Mouse (Mus musculus) left cerebral cortex, adult 2 months (tissue): ENCODE data around the gene Pabpn1. TPM values are rescaled to one million over a fixed set of nuclear protein-coding genes. Genes with fewer than 3 reads are reported as not detected.
A peak's percentile ranks its signal among the peaks of the same experiment; 100 is the strongest.

Experiments used
- DNase-seq, 2 experiments: peaks; one replicate each; pipeline ENCODE4 v3.0.0; 2021 to 2022; ENCODE audit warnings: low spot score in 2 of 2, mixed read lengths in 1 of 2; ENCODE audit errors: extremely low spot score in 1 of 2
- H3K27ac ChIP-seq: fragments of 200-600 bp; 2 replicates; pipeline ENCODE4 v1.8.1; 2022
- H3K4me3 ChIP-seq: fragments of 200-600 bp; 2 replicates; pipeline ENCODE4 v1.8.1; 2022
- CTCF ChIP-seq: fragments of 200-600 bp; IDR thresholded peaks from 2 replicates; pipeline ENCODE4 v1.8.1; 2022; ENCODE audit warnings: antibody characterized with exemption, mild to moderate bottlenecking, moderate library complexity
- intact Hi-C: fragments of 180-260 bp; cut with DNase I; formaldehyde crosslinking; loops from one replicate; pipeline ENCODE4 v1.15.1; 2025
- total RNA-seq, 2 experiments: library from RNA; stranded (reverse); gene quantifications; 2 replicates each; pipeline ENCODE4 v1.2.3; 2021

The Pabpn1 gene
- total RNA-seq, 2 experiments from 2014 or later: 247 to 267 TPM

- TF ChIP-seq CTCF: no peak
- Histone ChIP-seq H3K27ac (peak within 1 kb of the TSS; percentile 76), H3K4me3 (peak within 1 kb of the TSS; percentile 54)
- intact Hi-C loops: no loop called here
- DNase-seq: peak; percentile 53 to 55
Measured at GRCm38 (mm10) chr14:54925349-54926342, 33.3 kb downstream of the Pabpn1 start, which contains the start of gene Efs. TSS of gene Efs (minus strand) at chr14:54926126.

GRCm38 (mm10) chr14:54926401-54927158, 34.3 kb downstream of the Pabpn1 start:
- DNase-seq: no peak
- intact Hi-C loops: no loop called here
- TF ChIP-seq CTCF: no peak
- H3K4me3 ChIP-seq: peak overlapping the region; percentile 54
- H3K27ac ChIP-seq: peak overlapping the region; percentile 76

- peak overlapping the region; percentile 76 for H3K27ac ChIP-seq
- no peak overlapping the region for H3K4me3 ChIP-seq
- no peak for TF ChIP-seq CTCF
- DNase-seq: no peak
- intact Hi-C loops: no loop called here
Measured at GRCm38 (mm10) chr14:54927296-54927695, 35.0 kb downstream of the Pabpn1 start.

GRCm38 (mm10) chr14:54929801-54930200, 37.5 kb downstream of the Pabpn1 start:
- Histone ChIP-seq H3K4me3 (no peak overlapping the region), H3K27ac (no peak overlapping the region)
- DNase-seq: no peak
- no peak for TF ChIP-seq CTCF
- intact Hi-C loops: no loop called here

- Histone ChIP-seq H3K4me3 (no peak overlapping the region), H3K27ac (no peak overlapping the region)
- TF ChIP-seq CTCF: no peak
- intact Hi-C loops: no loop called here
- DNase-seq: no peak
Measured at GRCm38 (mm10) chr14:54930431-54930830, 38.1 kb downstream of the Pabpn1 start.

- Histone ChIP-seq H3K27ac (no peak within 1 kb of the TSS), H3K4me3 (no peak within 1 kb of the TSS)
- intact Hi-C loops: no loop called here
- TF ChIP-seq CTCF: no peak
- DNase-seq: no peak
Measured at GRCm38 (mm10) chr14:54932645-54933150, 40.4 kb downstream of the Pabpn1 start, which contains the start of gene Il25. TSS of gene Il25 (plus strand) at chr14:54932695.

GRCm38 (mm10) chr14:54935904-54936830, 43.9 kb downstream of the Pabpn1 start, which contains the start of gene Cmtm5:
TSS of gene Cmtm5 (plus strand) at chr14:54936261.
- intact Hi-C loops: loop anchor here (5.0 kb wide), 1 partner anchor 94 kb away; no protein-coding TSS in a partner anchor
- H3K27ac ChIP-seq: peak within 1 kb of the TSS; percentile 86
- DNase-seq: peak; percentile 24 to 71
- TF ChIP-seq CTCF: peak; percentile 28
- peak within 1 kb of the TSS; percentile 40 for H3K4me3 ChIP-seq

GRCm38 (mm10) chr14:54936831-54937160, 44.5 kb downstream of the Pabpn1 start:
- intact Hi-C loops: loop anchor here (5.0 kb wide), 1 partner anchor 94 kb away; no protein-coding TSS in a partner anchor
- Histone ChIP-seq H3K27ac (peak overlapping the region; percentile 86), H3K4me3 (peak overlapping the region; percentile 40)
- no peak for DNase-seq
- TF ChIP-seq CTCF: no peak

GRCm38 (mm10) chr14:54937361-54938182, 45.3 kb downstream of the Pabpn1 start:
- no peak for TF ChIP-seq CTCF
- DNase-seq: no peak
- Histone ChIP-seq H3K27ac (peak overlapping the region; percentile 37; the same call in 1 of the 2 replicates), H3K4me3 (peak overlapping the region; percentile 32; the same call in 1 of the 2 replicates)
- intact Hi-C loops: loop anchor here (5.0 kb wide), 1 partner anchor 95 kb away; no protein-coding TSS in a partner anchor
